Comparison of ENCODE assay signal across 8 mouse cellular contexts in genomic region chr2:164487115-164487527, GRCm38 (mm10). TPM values are rescaled to one million over a fixed set of nuclear protein-coding genes. Genes with fewer than 3 reads are reported as not detected.
DNase-seq lines count a peak whose midpoint lies in the region; ATAC-seq and TF ChIP-seq lines count a peak whose summit lies in the region.

No protein-coding gene starts in this region.

- intact Hi-C loops in heart, postnatal 25 days (cut with DNase I), result no loop called here

- in situ Hi-C loops in ES-E14 (cut with MboI; ENCODE audit: low sequenced_read_pairs in 2 of 2, unreplicated experiment in 2 of 2), result no loop called here

- peak overlapping the region; percentile 79 for H3K4me3 ChIP-seq in heart, embryonic 13.5 days
- peak overlapping the region; percentile 72 to 76 for H3K4me3 ChIP-seq in ES-E14 (ENCODE audit: insufficient read depth in 1 of 2, low read depth in 1 of 2, low read length in 2 of 2, poor library complexity in 1 of 2, severe bottlenecking in 1 of 2)
- H3K4me3 ChIP-seq in hindbrain, embryonic 10.5 days, result peak overlapping the region; percentile 87
- peak overlapping the region; percentile 90 for H3K4me3 ChIP-seq in megakaryocyte, embryonic 14.5 days (replicated peaks)

- no peak for DNase-seq in heart, postnatal 25 days (ENCODE audit: low spot score)
- DNase-seq in ES-E14 (ENCODE audit: low read depth, low spot score), result no peak
- no peak for DNase-seq in hindbrain, embryonic 10.5 days (ENCODE audit: low spot score)
- no peak for DNase-seq in B cell, adult 2 months
- no peak for DNase-seq in thymus, postnatal 10 days (ENCODE audit: low spot score in 2 of 2)
- no peak for DNase-seq in embryo, embryonic 10.5 days (ENCODE audit: low spot score)

- H3K4me1 ChIP-seq in heart, embryonic 13.5 days, result peaks cover 18% of the 10 kb centered on the region
- peaks cover 0 to 8% of the 10 kb centered on the region in 2 experiments; a peak in 1 of 4 replicates for H3K4me1 ChIP-seq in ES-E14 (ENCODE audit: control insufficient read depth in 2 of 2, insufficient read depth in 2 of 2, low read length in 2 of 2, poor library complexity in 1 of 2)
- peaks cover 25% of the 10 kb centered on the region for H3K4me1 ChIP-seq in hindbrain, embryonic 10.5 days (replicated peaks)
- peaks cover 15% of the 10 kb centered on the region for H3K4me1 ChIP-seq in megakaryocyte, embryonic 14.5 days

- ATAC-seq in heart, embryonic 13.5 days (ENCODE audit: extremely low read depth, insufficient number of reproducible peaks, low FRiP score, low TSS enrichment), result no peak; the same call in 1 of the 2 replicates

- 8% methylated on average over 11 of the region's 11 CpGs for whole genome bisulfite sequencing in heart, embryonic 13.5 days
- 14% methylated on average over 11 of the region's 11 CpGs for WGBS in hindbrain, embryonic 10.5 days

- H3K4me2 ChIP-seq in heart, embryonic 13.5 days, result peak overlapping the region; percentile 99

- H3K27ac ChIP-seq in heart, embryonic 13.5 days (replicated peaks), result peak overlapping the region; percentile 73
- no peak overlapping the region for H3K27ac ChIP-seq in ES-E14 (ENCODE audit: insufficient read depth, low read depth, low read length, poor library complexity, severe bottlenecking)
- peak overlapping the region; percentile 84 for H3K27ac ChIP-seq in hindbrain, embryonic 10.5 days

- peaks cover 33% of the 10 kb centered on the region for H3K36me3 ChIP-seq in heart, embryonic 13.5 days
- H3K36me3 ChIP-seq in ES-E14 (ENCODE audit: control insufficient read depth, insufficient read depth, low read length, poor library complexity, severe bottlenecking), result peaks cover 2% of the 10 kb centered on the region; the same call in 1 of the 2 replicates
- peaks cover 7% of the 10 kb centered on the region for H3K36me3 ChIP-seq in hindbrain, embryonic 10.5 days
- H3K36me3 ChIP-seq in megakaryocyte, embryonic 14.5 days (replicated peaks; ENCODE audit: low read length), result no peaks in the 10 kb centered on the region

- no peaks in the 10 kb centered on the region for H3K9me3 ChIP-seq in heart, embryonic 13.5 days
- no peaks in the 10 kb centered on the region for H3K9me3 ChIP-seq in ES-E14 (ENCODE audit: control insufficient read depth, insufficient read depth, low read depth, low read length)
- no peaks in the 10 kb centered on the region for H3K9me3 ChIP-seq in hindbrain, embryonic 10.5 days
- no peaks in the 10 kb centered on the region; the same call in 1 of the 2 replicates for H3K9me3 ChIP-seq in megakaryocyte, embryonic 14.5 days

- peak overlapping the region; percentile 87 for H3K9ac ChIP-seq in heart, embryonic 13.5 days
- H3K9ac ChIP-seq in ES-E14 (ENCODE audit: insufficient read depth, low read depth, low read length, poor library complexity, severe bottlenecking), result no peak overlapping the region

- peaks cover 21% of the 10 kb centered on the region for H3K27me3 ChIP-seq in heart, embryonic 13.5 days (replicated peaks)
- peaks cover 57% of the 10 kb centered on the region for H3K27me3 ChIP-seq in hindbrain, embryonic 10.5 days (ENCODE audit: insufficient read depth, poor library complexity, severe bottlenecking)
- peaks cover 95% of the 10 kb centered on the region for H3K27me3 ChIP-seq in megakaryocyte, embryonic 14.5 days (replicated peaks)

TF ChIP-seq in ES-E14, 5 proteins besides CTCF, POLR2A, EP300 and RAD21:
- TF ChIP-seq ZNF384 (IDR thresholded peaks at IDR 0.05; ENCODE audit: low read depth, low read length), result no peak
- no peak for TF ChIP-seq CHD2 (IDR thresholded peaks at IDR 0.05; ENCODE audit: low read depth, low read length)
- TF ChIP-seq MAFK (IDR thresholded peaks at IDR 0.05; ENCODE audit: insufficient read depth, low read depth, low read length), result no peak
- TF ChIP-seq HCFC1 (IDR thresholded peaks at IDR 0.05; ENCODE audit: borderline replicate concordance, insufficient read depth, low read length), result no peak
- no peak for TF ChIP-seq ZC3H11A (IDR thresholded peaks at IDR 0.05; ENCODE audit: borderline replicate concordance, low read depth, low read length)
TF ChIP-seq in ES-E14: peak in this region for 0.

RNA-seq across cellular contexts. Expression of gene Dbndd2, which starts 1.2 kb away (rescaled TPM):
- polyA plus RNA-seq in heart, embryonic 13.5 days (2015; fragmentation: Nextera tagmentation; extraction: Ambion mirVana), result 8.9 and 17.9 TPM in 2 replicates
- total RNA-seq in heart, postnatal 25 days (2021), result 10 to 100 TPM; 14.4 to 21.9 TPM
- 2.9 and 4.2 TPM in 2 replicates for total RNA-seq in ES-E14 (2012; rRNA removed)
- 1.9 and 3.3 TPM in 2 replicates for polyA plus RNA-seq in hindbrain, embryonic 10.5 days (2016; fragmentation: Nextera tagmentation; extraction: Ambion mirVana)
- 1.7 and 4.2 TPM in 2 replicates for polyA plus RNA-seq in megakaryocyte, embryonic 14.5 days (2012; ENCODE audit: insufficient read depth, low replicate concordance)

RNA-seq across cellular contexts. Expression of gene Pigt, which starts 10.2 kb away (rescaled TPM):
- polyA plus RNA-seq in heart, embryonic 13.5 days (2015; fragmentation: Nextera tagmentation; extraction: Ambion mirVana), result 53.0 and 54.5 TPM in 2 replicates
- total RNA-seq in heart, postnatal 25 days (2021), result 10 to 100 TPM; 34.7 to 34.8 TPM
- 57.2 and 97.3 TPM in 2 replicates for total RNA-seq in ES-E14 (2012; rRNA removed)
- polyA plus RNA-seq in hindbrain, embryonic 10.5 days (2016; fragmentation: Nextera tagmentation; extraction: Ambion mirVana), result 39.7 and 48.8 TPM in 2 replicates
- 103 and 177 TPM in 2 replicates for polyA plus RNA-seq in megakaryocyte, embryonic 14.5 days (2012; ENCODE audit: insufficient read depth, low replicate concordance)

RNA-seq across cellular contexts. Expression of gene Trp53tg5, which starts 13.6 kb away (rescaled TPM):
- polyA plus RNA-seq in heart, embryonic 13.5 days (2015; fragmentation: Nextera tagmentation; extraction: Ambion mirVana), result not detected in 2 replicates
- not detected for total RNA-seq in heart, postnatal 25 days (2021)
- total RNA-seq in ES-E14 (2012; rRNA removed), result 0.22 and 0.26 TPM in 2 replicates
- polyA plus RNA-seq in hindbrain, embryonic 10.5 days (2016; fragmentation: Nextera tagmentation; extraction: Ambion mirVana), result not detected in 2 replicates
- polyA plus RNA-seq in megakaryocyte, embryonic 14.5 days (2012; ENCODE audit: insufficient read depth, low replicate concordance), result not detected in 2 replicates

RNA-seq across cellular contexts. Expression of gene Gm20458, which starts 26.4 kb away (rescaled TPM):
- polyA plus RNA-seq in heart, embryonic 13.5 days (2015; fragmentation: Nextera tagmentation; extraction: Ambion mirVana), result 8.7 and 11.7 TPM in 2 replicates
- total RNA-seq in heart, postnatal 25 days (2021), result 1 to 10 TPM; 1.4 to 2.5 TPM
- total RNA-seq in ES-E14 (2012; rRNA removed), result 2.1 TPM in 1 of 2 replicates, not detected in the other
- 4.4 and 4.5 TPM in 2 replicates for polyA plus RNA-seq in hindbrain, embryonic 10.5 days (2016; fragmentation: Nextera tagmentation; extraction: Ambion mirVana)
- polyA plus RNA-seq in megakaryocyte, embryonic 14.5 days (2012; ENCODE audit: insufficient read depth, low replicate concordance), result 2.4 TPM in 1 of 2 replicates, not detected in the other

RNA-seq across cellular contexts. Expression of gene Sys1, which starts 30.4 kb away (rescaled TPM):
- 37.2 and 43.0 TPM in 2 replicates for polyA plus RNA-seq in heart, embryonic 13.5 days (2015; fragmentation: Nextera tagmentation; extraction: Ambion mirVana)
- 10 to 100 TPM; 22.2 to 26.8 TPM for total RNA-seq in heart, postnatal 25 days (2021)
- 47.6 and 51.1 TPM in 2 replicates for total RNA-seq in ES-E14 (2012; rRNA removed)
- polyA plus RNA-seq in hindbrain, embryonic 10.5 days (2016; fragmentation: Nextera tagmentation; extraction: Ambion mirVana), result 61.5 and 76.4 TPM in 2 replicates
- 63.1 and 105 TPM in 2 replicates for polyA plus RNA-seq in megakaryocyte, embryonic 14.5 days (2012; ENCODE audit: insufficient read depth, low replicate concordance)
